Mouse (Mus musculus) yolk sac, embryonic 10.5 days (tissue): ENCODE data around the gene Brms1.
"Not testable (repeated sequence)": the region's sequence is repeated elsewhere in the genome, so short reads cannot be mapped to it uniquely, and the experiment has no call there.

Experiments used
- DNase-seq: peaks from one replicate; pipeline ENCODE4 v3.0.0-alpha.2; 2017; ENCODE audit warnings: low spot score

The Brms1 gene

DNA sequence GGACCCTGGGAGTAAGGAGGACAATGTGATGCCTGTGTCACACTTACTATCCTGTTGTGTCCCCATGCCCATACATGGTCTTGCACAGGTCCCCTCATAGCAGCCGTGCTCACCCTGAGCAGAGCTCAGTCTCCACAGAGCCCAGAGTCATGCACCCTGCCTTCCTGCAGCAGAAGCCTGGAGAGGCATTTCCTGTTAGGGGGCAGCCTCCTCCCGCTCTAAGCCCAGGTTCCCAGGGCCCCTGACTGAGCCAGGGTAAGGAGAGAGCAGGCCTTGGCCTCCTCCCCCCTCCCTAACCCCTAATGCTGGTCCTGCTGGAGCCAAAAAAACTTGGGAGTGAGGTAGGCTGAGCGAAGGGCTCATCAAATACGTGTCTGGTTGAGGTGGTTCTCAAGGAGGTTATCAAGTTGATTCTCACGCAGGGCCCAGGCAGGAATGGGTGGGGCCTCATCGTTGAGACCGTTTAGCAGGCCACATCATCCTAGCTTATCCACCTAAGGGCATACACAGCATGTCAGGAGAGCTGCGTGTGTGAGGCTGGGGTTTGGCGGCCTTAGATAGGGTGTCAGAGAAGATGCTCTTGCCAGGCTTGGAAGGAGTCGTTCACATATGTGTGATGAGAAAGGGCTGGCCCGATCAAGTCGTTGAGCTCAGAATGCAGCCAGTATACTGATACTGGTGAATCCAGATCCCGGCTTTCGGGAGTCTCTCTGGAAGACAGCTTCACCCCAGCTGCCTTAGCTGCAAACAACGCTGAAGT is 26.1 kb downstream of the Brms1 start:
- DNase-seq: peak; percentile 43

DNA sequence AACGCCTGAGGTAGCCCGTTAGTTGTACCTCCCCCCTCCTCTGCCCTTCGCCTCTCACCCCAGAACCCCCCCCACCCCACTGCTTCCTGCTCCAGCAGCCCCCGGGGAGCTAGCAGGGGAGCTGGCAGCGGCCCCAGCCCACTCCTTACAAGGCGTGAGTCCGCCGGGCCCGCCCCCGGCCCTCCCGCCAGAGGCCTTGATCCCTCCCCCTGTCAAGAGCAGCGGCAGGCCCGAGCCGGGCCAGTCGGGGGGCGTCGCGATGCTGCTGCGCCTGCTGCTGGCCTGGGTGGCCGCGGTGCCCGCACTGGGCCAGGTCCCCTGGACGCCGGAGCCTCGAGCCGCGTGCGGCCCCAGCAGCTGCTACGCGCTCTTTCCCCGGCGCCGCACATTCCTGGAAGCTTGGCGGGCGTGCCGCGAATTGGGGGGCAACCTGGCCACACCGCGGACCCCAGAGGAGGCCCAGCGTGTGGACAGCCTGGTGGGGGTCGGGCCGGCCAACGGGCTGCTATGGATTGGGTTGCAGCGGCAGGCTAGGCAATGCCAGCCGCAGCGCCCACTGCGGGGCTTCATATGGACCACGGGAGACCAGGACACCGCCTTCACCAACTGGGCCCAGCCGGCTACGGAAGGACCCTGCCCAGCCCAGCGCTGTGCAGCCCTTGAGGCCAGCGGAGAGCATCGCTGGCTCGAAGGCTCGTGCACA is 26.9 kb downstream of the Brms1 start, which contains the start of gene Cd248:
Gene Cd248, plus strand, starts transcription at position 212 of the 703 bp plus-strand sequence.
- DNase-seq: peak; percentile 79

DNA sequence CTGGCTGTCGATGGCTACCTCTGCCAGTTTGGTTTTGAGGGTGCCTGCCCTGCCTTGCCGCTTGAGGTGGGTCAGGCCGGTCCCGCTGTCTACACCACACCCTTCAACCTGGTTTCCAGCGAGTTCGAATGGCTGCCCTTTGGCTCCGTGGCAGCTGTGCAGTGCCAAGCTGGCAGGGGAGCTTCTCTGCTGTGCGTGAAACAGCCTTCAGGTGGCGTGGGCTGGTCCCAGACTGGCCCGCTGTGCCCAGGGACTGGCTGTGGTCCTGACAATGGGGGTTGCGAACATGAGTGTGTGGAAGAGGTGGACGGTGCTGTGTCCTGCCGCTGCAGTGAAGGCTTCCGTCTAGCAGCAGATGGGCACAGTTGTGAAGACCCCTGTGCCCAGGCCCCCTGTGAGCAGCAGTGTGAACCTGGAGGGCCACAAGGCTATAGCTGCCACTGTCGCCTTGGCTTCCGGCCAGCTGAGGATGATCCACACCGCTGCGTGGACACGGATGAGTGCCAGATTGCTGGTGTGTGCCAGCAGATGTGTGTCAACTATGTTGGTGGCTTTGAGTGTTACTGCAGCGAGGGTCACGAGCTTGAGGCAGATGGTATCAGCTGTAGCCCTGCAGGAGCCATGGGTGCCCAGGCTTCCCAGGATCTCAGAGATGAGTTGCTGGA is 27.5 kb downstream of the Brms1 start:
- DNase-seq: no peak

DNA sequence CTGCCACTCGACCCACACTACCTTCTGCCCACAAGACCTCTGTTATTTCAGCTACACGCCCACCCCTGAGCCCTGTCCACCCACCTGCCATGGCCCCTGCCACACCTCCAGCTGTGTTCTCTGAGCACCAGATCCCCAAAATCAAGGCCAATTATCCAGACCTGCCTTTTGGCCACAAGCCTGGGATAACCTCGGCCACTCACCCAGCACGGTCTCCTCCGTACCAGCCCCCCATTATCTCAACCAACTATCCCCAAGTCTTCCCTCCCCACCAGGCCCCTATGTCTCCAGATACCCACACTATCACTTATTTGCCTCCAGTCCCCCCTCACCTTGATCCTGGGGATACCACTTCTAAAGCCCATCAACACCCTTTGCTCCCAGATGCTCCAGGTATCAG is 28.3 kb downstream of the Brms1 start:
- no peak for DNase-seq

DNA sequence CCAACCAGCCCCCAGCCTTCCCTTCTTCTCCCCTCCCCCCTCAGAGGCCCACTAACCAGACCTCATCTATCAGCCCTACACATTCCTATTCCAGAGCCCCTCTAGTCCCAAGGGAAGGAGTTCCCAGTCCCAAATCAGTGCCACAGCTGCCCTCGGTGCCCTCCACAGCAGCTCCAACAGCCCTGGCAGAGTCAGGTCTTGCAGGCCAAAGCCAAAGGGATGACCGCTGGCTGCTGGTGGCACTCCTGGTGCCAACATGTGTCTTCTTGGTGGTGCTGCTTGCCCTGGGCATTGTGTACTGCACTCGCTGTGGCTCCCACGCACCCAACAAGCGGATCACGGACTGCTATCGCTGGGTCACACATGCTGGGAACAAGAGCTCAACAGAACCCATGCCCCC is 28.8 kb downstream of the Brms1 start:
- DNase-seq: no peak

DNA sequence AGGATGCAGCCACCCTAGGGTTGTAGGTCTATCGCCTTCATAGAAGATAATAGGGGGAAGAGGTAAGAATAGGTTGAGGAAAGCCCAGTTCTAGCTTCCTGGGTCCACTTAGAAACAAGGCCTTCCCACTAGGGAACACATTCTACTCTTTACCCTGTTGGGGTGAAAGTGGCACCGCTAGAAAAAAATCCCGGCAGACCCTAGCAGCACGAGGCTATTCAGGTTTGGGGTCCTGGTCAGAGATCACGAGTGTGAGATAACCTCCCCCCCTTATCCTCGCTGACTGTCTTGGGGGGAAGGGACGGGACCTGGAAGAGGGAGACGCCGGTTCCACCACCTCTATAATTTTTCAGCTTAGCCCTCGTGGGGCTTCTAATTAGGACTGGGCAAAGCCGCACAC is 29.9 kb downstream of the Brms1 start:
- no peak for DNase-seq

DNA sequence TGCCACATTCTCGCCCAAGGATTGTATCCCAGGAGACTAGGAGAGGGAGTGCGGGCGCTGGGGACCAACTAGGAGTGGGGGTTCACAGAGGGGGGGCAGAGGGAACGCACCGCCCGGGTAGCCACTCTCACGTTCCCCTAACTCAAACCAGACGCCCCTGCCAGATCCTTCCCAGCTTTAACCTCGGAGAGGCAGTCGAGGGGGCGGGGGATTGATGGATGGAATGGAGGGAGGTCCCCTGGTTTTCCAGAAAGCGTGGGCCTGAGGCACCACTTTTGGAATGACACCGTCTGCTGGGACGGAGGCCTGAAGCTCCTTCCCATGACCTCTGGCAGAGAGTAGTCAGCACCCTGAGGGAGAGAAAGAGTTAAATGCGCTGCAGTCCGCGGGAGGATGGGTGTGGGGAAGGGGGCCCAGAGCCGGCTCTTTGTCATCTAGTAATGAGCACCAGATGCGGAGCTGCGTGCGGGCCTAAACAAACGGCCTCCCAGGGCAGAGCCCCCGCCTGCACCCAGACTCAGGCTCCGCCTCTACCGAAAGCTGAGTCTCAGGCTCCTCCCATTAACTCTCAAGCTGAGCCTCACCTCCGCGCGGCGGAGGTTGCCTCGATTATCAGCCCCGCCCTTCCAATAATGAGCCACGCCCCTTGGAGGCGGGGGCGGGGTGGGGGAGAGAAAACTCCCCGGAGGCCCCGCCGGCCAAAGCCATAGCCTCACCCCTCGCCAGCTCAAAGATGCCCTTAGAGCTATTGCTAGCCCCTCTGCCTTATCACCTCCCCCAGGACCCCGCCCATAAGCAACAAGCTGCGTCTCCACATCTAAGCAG is 30.6 kb downstream of the Brms1 start:
- peak; percentile 91 for DNase-seq

DNA sequence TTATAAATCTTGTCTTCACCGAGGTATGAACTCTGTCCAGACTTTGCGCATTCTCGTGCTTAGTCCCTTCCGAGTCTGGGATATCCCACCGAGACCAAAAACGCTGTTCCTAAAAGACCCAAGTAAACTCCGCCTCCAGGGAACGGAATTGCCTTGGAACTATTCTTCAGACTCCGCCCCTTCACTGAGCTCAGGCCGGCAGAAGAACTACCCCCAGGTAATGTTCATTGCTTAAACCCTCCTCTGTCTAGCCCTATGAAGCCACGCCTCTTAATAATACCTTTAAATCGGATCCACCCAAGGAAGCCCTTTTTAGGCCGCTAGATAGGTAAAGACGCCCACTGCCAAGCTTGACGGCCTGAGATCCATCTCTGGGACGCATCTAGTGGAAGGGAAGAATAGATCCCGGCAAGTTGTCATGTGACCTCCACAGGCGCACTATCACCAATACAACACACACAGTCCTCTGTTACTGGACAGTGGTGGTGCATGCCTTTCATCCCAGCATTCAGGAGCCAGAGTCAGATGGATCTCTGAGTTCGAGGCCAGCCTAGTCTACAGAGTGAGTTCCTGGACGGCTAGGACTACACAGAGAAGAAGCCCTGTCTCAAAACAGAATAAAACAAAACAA is 31.4 kb downstream of the Brms1 start:
- DNase-seq: peak; percentile 49

DNA sequence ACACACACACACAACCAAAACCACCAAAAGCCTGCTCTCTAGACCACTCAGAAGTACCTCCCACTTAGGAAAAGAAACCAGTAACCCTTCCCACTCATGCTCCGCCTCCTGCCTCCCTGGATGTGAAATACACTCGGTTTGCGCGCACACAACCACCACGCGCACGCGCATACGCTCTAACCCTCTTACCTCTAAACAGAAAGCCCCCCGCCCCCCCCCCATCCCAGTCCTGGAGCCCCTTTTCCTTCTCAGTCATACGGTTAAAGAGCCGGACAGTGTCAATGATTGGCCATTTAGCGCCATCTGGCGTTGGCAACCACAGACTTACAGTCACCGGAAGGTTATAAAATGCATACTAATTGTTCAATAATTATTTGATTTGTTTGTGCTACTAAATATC is 31.9 kb downstream of the Brms1 start:
- DNase-seq: peak; percentile 75

DNA sequence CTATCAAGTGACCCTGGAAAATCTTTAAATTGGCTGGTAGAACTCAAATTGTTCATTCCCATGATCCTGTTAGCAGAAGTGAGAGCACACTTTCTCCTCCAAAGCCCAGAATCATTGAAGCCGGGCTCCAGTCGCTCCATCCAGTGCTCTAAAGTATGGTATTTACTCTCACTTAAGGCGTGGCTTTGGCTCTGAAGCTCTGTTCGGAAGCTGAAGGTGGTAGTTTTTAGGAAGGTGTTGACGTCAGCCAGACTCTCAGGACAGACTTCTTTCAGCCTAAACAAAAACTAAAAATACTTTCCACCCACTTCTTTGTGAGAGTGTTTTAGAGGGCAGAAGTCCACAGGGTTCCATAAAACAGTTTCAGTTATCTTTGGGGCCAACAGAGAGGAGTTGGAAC is 32.4 kb downstream of the Brms1 start:
- no peak for DNase-seq

DNA sequence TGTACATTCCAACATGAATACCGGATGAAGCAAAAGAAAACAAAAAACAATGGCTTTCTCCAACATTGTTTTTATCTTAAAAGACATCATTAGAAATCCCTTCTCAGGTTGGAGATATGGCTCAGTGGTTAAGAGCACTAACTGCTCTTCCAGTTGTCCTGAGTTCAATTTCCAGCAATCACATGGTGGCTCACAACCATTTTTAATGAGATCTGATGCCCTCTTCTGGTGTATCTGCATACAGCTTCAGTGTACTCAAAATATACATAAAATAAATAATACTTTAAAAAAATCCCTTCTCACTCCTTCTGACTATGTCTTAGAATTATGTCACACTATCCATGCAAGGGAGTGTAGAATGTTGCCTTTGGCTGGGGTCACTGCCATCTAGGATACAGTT is 38.1 kb downstream of the Brms1 start:
- no peak for DNase-seq

DNA sequence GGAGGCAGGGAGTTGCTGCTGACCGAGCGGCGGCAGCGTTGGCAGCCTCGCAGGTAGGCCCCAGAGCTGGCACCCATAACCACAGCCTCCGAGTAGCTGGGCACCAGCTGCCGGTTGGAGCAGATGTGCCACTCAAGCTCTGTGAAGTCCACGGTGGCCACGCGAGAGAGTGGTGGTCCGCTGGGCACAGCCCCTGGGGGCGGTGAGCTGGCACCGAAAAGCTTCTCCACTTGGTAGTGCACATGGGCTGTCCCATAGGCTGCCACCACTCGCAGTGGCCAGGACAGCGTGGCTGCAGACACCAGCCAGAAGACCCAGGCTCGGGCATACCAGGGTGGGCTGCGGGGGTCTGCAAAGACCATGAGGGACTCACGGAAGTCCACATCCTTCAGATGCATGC is 40.9 kb downstream of the Brms1 start:
- no peak for DNase-seq

DNA sequence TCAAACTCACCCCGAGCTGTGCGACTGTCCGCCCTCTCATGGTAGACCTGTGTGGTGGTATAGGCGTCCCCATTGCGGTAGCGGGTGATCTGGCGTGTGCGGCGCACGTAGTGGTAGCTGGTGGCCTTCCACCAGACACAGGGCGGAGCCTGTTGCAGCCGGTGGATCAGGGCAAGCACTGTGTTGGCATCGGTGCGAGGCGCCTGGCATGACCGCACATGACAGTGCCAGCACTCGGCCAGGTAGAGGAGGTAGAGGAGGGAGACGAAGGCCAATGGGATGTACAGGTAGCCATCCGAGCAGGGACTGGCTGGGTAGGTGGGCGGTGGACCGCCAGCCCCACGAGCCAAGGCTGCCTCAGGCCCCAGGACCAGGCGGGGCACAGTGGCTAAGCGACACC is 41.4 kb downstream of the Brms1 start:
- DNase-seq: no peak

DNA sequence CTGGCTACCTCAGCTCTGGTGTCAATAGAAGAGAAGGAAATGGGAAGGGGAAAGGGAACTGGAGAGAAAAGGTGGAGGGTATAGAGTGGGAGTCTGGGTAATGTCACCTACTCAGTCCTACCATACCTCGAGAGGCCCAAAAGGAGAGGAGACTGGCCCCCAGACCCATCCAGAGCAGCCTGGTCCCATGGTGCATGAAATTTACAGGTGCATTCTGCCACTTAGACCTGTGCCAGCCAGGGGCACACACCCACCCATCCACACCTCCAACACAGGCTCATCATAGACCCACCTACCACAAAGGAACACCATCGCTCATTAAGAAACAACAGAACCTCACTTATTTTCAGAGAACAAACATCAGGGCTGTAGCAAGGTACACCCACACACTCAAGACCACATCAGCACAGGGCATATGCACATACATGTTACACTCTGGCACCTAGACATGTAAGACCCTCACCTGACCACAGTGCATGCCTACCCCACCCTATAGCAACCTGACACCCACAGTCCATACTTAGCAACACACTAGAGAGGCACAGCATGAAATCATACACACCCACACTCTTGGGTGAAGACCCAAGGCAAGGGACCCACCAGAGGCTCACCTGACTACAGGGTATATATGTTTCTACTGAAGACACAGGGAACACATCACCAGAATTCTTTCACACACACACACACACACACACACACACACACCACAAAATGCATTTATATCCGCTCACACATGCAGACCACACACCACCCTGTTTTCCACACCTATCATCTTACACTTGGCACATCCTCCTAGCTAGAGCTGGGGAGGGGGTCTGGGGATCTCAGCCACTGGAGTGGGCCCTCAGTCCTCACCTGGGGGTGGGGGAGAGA is 43.0 kb downstream of the Brms1 start:
- DNase-seq: no peak

DNA sequence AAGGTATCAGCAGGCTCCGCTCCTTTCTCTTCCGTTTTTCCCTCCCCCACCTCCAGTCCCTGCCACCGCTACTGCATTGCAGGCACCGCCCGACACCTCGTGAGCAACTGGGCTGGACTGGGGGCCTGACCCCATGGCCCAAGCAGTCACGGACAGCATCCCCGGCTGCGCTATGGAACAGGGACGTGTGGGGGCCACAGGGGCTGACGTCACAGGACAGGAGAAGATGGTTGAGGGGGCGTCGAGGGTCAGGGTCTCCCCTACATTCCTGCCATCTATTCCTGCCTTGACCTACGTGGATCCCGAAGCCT is 43.6 kb downstream of the Brms1 start:
- no peak for DNase-seq

DNA sequence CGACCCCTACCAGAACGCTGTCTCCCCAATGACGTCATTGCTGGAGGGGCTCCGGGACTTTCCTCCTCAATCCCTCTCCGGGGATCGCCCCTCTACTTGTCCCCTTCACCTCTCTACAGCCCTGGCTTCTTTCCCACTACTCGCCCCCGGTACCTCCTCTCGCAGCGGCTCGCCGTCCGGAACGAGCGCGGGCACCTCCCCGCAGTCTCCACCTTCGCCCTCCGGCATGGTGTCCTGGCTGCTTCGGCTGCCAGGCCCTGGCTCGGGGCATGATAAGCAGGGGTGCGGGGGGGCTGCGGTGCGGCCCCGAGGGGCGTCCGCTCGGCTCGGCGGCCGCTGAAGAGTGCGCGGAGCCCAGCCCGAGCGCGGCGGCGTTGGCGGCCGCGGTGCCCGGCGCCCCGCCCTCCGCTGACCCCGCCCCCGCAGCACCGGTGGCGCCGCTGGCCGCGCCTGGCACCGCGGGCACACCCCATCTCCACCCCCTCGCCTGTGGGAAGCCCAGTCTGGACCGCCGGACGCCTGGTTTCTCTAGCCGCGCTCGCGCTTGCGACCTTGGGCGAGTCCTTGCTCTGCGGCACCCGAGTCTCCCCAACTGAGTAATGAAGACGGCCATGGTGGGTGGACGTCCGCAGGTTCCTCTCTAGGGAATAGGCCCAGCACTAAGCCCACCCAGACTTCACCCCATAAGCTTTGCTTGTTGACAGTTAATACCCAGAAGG is 44.1 kb downstream of the Brms1 start, which contains the start of gene Tmem151a:
Gene Tmem151a, minus strand, starts transcription at position 387 of the 719 bp plus-strand sequence.
- DNase-seq: no peak

DNA sequence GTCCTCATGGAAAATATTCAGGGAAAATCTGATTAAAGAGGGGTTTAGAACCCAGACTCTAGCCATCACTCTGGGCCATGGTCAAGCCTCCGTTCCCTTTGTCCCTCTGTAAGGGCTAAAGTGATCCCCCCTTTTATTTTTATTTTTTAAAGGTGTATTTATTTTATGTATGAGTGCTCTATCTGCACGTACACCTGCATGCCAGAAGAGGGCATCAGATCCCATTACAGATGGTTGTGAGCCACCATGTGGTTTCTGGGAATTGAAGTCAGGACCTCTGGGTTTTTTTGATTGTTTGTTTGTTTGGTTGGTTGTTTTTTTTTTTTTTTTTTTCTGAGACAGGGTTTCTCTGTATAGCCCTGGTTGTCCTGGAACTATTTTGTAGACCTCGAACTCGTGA is 45.4 kb downstream of the Brms1 start:
- DNase-seq: not testable (repeated sequence)

DNA sequence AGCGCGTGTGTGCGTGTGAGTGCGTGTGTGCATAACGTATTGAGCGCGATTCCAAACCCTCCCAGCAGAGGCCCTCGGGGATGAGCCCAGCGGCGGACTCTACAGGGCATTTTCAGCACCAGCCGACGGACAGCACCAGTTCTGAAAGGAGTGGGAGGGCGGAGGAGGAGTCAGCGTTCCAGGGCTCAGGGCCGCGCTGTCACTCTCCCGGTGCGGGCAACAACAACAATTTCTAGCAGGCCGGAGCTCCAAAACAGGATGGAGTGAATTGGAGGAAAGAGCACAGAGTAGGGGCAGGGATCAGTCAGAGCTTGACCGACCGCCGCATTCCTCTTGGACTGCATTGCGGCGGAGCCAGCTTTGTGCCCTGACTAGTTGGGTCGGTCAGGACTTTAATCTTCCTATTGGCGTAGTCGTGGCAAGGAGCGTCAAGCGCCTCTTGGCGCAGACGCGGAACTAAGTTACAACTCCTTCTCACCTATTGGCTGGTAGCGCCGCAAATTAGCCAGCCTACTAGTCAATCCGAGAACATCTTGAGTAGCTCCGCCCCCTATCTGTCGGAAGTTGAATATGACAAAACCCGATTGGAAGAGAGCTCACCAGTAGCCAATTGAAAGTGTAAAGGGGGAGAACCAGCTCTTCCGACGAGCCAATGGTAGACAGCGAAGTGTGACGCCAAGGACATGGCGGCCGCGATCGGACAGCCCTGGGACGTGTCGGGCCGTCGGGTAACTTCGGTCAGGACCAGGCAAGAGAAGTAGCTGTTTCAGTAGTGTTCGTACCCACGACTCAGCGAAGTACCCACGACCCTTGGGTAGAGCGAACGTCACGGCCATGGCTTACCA is 47.0 kb downstream of the Brms1 start, which contains the start of gene Yif1a:
Gene Yif1a, plus strand, starts transcription at position 655 of the 845 bp plus-strand sequence.
- peak; percentile 96 for DNase-seq

DNA sequence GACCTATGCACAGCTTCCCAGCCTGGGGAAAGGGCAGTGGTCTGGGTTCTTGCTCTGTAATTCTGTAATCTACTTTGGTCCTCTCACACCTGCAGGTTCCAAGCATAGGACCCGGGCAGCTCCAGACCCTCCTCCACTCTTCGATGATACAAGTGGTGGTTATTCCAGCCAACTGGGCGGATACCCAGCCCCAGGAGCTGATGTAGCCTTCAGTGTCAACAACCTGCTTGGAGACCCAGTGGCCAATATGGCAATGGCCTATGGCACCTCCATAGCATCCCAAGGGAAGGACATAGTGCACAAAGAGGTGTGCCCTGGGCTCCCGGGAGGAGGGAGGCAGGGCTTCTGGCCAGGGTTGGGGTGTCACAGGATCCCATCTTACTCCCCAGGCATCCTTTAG is 48.2 kb downstream of the Brms1 start:
- DNase-seq: no peak
